Mouse (Mus musculus) stomach, embryonic 15.5 days (tissue): ENCODE data around the gene Slc8a1. TPM values are rescaled to one million over a fixed set of nuclear protein-coding genes. Genes with fewer than 3 reads are reported as not detected.

ENCODE experiments used
- ATAC-seq: fragments of 200-750 bp; cut with Nextera tagmentation; 2 replicates; pipeline ENCODE4 v1.8.0; 2017; ENCODE audit warnings: low read depth, moderate number of reproducible peaks, moderate TSS enrichment; ENCODE audit not compliant: insufficient read depth, low FRiP score
- H3K27ac ChIP-seq: fragments of 300-500 bp; sonication (generic); 2 replicates; pipeline ENCODE4 v1.5.1; 2015; ENCODE audit warnings: mild to moderate bottlenecking, inconsistent platforms
- H3K27me3 ChIP-seq: fragments of 300-500 bp; sonication (generic); replicated peaks from 2 replicates; pipeline ENCODE4 v1.6.1; 2015; ENCODE audit warnings: inconsistent platforms
- H3K36me3 ChIP-seq: fragments of 300-500 bp; sonication (generic); 2 replicates; pipeline ENCODE4 v1.6.1; 2015; ENCODE audit warnings: inconsistent platforms
- H3K4me1 ChIP-seq: fragments of 300-500 bp; sonication (generic); 2 replicates; pipeline ENCODE4 v1.6.1; 2015; ENCODE audit warnings: inconsistent platforms
- H3K4me2 ChIP-seq: fragments of 300-500 bp; sonication (generic); 2 replicates; pipeline ENCODE4 v1.6.1; 2015; ENCODE audit warnings: mild to moderate bottlenecking, inconsistent platforms
- H3K4me3 ChIP-seq: fragments of 300-500 bp; sonication (generic); replicated peaks from 2 replicates; pipeline ENCODE4 v1.5.1; 2015; ENCODE audit warnings: inconsistent platforms
- H3K9ac ChIP-seq: fragments of 300-500 bp; sonication (generic); 2 replicates; pipeline ENCODE4 v1.6.1; 2015; ENCODE audit warnings: inconsistent platforms
- H3K9me3 ChIP-seq: fragments of 300-500 bp; sonication (generic); 2 replicates; pipeline ENCODE4 v1.6.1; 2016; ENCODE audit warnings: inconsistent platforms
- WGBS: fragments of 180-500 bp; shearing (Covaris S2); methylation state at CpG from one replicate; pipeline ENCODE4 v1.1.7; 2015; 5-methylcytosine and 5-hydroxymethylcytosine counted together
- polyA plus RNA-seq: library from polyadenylated mRNA; unstranded; fragments of >200 nt; fragmentation: Nextera tagmentation; extraction: Ambion mirVana; gene quantifications from 2 replicates; pipeline ENCODE4 v1.2.1, GENCODE M21; 2015

Slc8a1 gene
- polyA plus RNA-seq = 7.4 and 7.9 TPM in 2 replicates

DNA sequence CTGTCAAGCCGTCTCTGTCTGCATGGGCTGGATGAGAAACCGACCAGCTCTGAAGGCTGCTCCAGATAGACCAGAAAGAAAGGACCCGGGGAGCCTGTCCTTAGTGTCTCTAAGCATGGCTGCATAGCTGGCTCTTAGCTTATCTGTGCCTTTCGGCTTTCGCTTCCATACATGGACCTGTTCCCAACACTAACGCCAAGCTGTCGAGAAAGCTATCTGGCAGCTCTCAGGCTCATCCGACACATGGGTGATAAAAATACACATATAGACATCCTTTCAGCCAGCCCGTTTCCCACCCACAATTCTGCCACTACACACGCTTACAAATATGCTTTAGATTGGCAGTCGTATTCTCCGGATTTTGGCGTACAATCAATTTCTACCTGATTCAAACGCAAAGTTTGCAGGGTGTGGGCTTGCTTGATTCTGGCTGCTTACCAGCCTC, at the start of gene Slc8a1:
TSS of gene Slc8a1 (minus strand) at position 67 of the 445 bp plus-strand sequence.
- Histone ChIP-seq H3K4me1 (no peaks in the 10 kb centered on the region), H3K4me3 (0 out of 2 replicates have a peak within 1 kb of the TSS, but pooled peaks have one; percentile 5), H3K4me2 (no peak within 1 kb of the TSS), H3K27ac (no peak within 1 kb of the TSS), H3K27me3 (no peaks in the 10 kb centered on the region), H3K9me3 (no peaks in the 10 kb centered on the region), H3K36me3 (no peaks in the 10 kb centered on the region), H3K9ac (no peak within 1 kb of the TSS)
- WGBS = 74% methylated on average over 14 of the region's 14 CpGs
- no peak for ATAC-seq

DNA sequence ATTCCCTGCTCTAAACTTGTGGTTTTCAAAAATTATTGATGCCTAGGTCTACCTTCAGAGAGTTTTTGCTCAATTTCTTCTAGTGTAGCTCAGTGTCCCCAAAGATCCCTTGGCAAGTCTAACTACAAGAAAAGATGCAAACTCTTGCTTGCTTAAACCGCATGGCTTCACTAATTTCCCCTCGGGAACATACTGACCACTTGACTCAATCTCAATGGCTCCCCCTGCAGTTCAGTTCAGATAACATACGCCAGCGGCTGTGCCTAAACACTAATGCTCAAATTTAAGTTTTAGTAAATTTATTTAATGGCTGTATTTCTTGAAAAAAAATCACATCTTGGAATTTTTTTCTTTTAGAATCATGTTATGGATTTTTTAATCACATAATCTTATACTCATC, 49.2 kb upstream of the Slc8a1 start:
- Histone ChIP-seq H3K27me3 (no peaks in the 10 kb centered on the region), H3K4me2 (no peak overlapping the region), H3K4me3 (no peak overlapping the region), H3K4me1 (no peaks in the 10 kb centered on the region), H3K9ac (no peak overlapping the region), H3K36me3 (no peaks in the 10 kb centered on the region), H3K9me3 (no peaks in the 10 kb centered on the region), H3K27ac (no peak overlapping the region)
- ATAC-seq = no peak
- 41% methylated on average over 4 of the region's 4 CpGs for WGBS

GRCm38 (mm10) chr17:81782326-81782725, 44.1 kb upstream of the Slc8a1 start:
- no peak overlapping the region for H3K9ac ChIP-seq
- 88% methylated on average over 4 of the region's 4 CpGs for WGBS
- H3K27ac ChIP-seq = no peak overlapping the region
- no peak for ATAC-seq
- H3K4me3 ChIP-seq = no peak overlapping the region
- H3K4me1 ChIP-seq = no peaks in the 10 kb centered on the region
- no peaks in the 10 kb centered on the region for H3K9me3 ChIP-seq
- no peak overlapping the region for H3K4me2 ChIP-seq
- no peaks in the 10 kb centered on the region for H3K36me3 ChIP-seq
- no peaks in the 10 kb centered on the region for H3K27me3 ChIP-seq

GRCm38 (mm10) chr17:81781491-81781890, 43.3 kb upstream of the Slc8a1 start:
- ATAC-seq = no peak
- H3K27me3 ChIP-seq = no peaks in the 10 kb centered on the region
- WGBS = 64% methylated on average over 5 of the region's 5 CpGs

DNA sequence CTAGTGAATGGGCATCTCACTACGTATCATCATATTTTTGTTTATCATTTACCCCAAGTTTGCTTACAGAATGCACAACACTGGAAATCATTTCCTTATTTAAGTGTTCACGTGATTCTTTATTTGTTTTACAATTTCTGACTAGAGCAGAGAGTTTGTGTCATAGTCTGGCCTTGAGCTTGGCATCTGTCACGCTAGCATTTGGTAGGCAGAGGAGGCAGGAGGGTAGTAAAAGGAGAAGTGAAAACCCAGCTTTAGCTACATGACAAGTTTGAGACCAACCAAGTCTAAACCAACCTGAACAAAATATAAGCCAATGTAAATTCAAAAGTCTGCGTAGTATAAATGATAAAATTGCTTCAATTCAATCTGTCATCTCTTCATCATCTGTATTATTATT, 41.7 kb upstream of the Slc8a1 start:
- Histone ChIP-seq H3K4me1 (no peaks in the 10 kb centered on the region), H3K9ac (no peak overlapping the region), H3K36me3 (no peaks in the 10 kb centered on the region), H3K4me2 (no peak overlapping the region), H3K4me3 (no peak overlapping the region), H3K27ac (no peak overlapping the region), H3K27me3 (no peaks in the 10 kb centered on the region), H3K9me3 (no peaks in the 10 kb centered on the region)
- 74% methylated on average over 4 of the region's 4 CpGs for WGBS
- no peak for ATAC-seq

More at GRCm38 (mm10) chr17:81781491-81781890, 43.3 kb upstream of the Slc8a1 start:
- H3K4me3 ChIP-seq = no peak overlapping the region
- H3K9ac ChIP-seq = no peak overlapping the region
- H3K4me1 ChIP-seq = no peaks in the 10 kb centered on the region
- H3K9me3 ChIP-seq = no peaks in the 10 kb centered on the region
- H3K36me3 ChIP-seq = no peaks in the 10 kb centered on the region
- H3K4me2 ChIP-seq = no peak overlapping the region
- no peak overlapping the region for H3K27ac ChIP-seq

DNA sequence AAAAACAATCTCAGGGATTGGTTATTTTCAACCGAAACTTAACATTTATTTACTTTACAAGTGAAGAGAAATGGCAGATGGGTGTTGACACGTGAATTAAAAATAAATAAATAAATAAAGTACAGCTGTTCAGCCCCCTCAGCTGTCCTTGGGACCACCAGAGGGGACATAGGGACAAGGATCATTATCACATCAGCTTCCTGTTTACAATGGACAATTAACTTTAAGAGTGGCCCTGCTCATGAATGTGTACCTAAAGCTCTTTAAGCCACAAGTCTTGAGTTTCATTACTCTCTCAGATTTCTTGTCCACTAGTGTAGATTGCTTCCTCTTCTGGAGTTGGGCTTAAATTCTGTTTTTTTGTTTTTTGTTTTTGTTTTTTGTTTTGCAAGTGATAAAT, 12.5 kb upstream of the Slc8a1 start:
- Histone ChIP-seq H3K9ac (no peak overlapping the region), H3K4me1 (no peaks in the 10 kb centered on the region), H3K4me3 (no peak overlapping the region), H3K36me3 (no peaks in the 10 kb centered on the region), H3K27ac (no peak overlapping the region), H3K9me3 (no peaks in the 10 kb centered on the region), H3K27me3 (no peaks in the 10 kb centered on the region), H3K4me2 (no peak overlapping the region)
- WGBS = 49% methylated on average over 2 of the region's 2 CpGs
- ATAC-seq = no peak

DNA sequence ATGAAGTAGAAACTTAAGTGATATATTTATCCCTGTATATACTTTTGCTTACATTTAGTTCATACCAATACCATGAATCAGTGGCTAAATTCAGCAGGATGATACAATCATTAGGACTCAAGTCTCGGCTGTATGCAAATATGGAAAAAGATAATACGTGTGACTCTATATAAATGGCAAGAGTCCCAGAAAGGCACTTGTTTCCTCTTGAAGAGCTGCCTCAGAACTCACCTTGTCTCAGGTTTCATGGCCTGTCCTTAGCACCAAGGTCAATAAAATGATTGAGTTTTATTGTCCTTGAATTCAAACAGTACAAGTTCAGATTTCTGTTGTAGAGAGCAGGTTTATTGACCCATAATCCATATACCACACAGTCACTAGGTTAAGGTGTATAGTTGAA, 4.9 kb upstream of the Slc8a1 start:
- Histone ChIP-seq H3K9ac (no peak overlapping the region), H3K27ac (no peak overlapping the region)
- 53% methylated on average over 2 of the region's 2 CpGs for WGBS

DNA sequence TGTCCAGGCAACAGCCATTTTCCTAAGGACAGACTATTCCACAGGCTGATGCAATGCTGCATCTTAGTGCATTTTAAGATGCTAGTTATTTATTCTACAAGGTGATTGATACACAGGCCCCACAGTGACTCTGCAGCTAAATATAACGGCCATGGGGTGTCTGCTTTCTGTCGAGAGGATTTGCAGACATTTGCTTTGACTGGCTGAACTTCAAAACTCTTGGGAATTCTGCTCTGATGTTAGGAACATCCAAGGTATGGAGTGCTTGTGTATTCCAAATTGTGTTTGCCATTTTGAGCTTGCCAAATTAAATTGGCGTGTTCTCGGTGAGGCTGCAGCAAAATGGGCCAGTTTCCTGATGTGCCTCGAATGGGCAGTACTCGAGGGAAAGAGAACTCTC, 2.4 kb upstream of the Slc8a1 start:
- Histone ChIP-seq H3K27me3 (no peaks in the 10 kb centered on the region), H3K9ac (no peak overlapping the region), H3K36me3 (no peaks in the 10 kb centered on the region), H3K4me3 (no peak overlapping the region), H3K27ac (no peak overlapping the region), H3K4me2 (no peak overlapping the region), H3K4me1 (no peaks in the 10 kb centered on the region), H3K9me3 (no peaks in the 10 kb centered on the region)
- no peak; the same call in 1 of the 2 replicates for ATAC-seq
- WGBS = 52% methylated on average over 6 of the region's 6 CpGs

More for the DNA sequence above, 4.9 kb upstream of the Slc8a1 start:
- Histone ChIP-seq H3K27me3 (no peaks in the 10 kb centered on the region), H3K4me2 (no peak overlapping the region), H3K4me3 (no peak overlapping the region), H3K36me3 (no peaks in the 10 kb centered on the region), H3K9me3 (no peaks in the 10 kb centered on the region), H3K4me1 (no peaks in the 10 kb centered on the region)
- ATAC-seq = no peak

DNA sequence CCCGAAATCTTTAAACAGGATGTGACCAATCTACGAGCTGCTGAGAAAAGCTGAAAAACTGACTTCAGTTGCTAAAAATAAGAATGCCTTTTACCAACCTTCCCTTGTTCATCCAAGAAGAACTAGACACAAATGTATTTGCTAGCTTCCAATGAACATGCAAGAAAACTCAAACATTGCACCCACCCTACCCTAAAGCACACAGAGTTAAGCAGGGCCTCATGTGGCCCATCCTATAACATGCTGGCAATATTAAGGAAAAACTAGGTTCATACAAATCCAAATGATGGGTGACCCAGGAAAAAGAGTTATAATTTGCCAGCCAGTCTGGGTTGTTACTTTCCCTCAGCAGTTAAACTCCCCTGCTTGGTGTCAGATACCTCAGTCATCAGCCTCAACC, 398 bp downstream of the Slc8a1 start:
- Histone ChIP-seq H3K9ac (no peak overlapping the region), H3K4me2 (no peak overlapping the region), H3K4me3 (0 out of 2 replicates have a peak overlapping the region, but pooled peaks have one; percentile 5), H3K36me3 (no peaks in the 10 kb centered on the region), H3K4me1 (no peaks in the 10 kb centered on the region), H3K9me3 (no peaks in the 10 kb centered on the region), H3K27me3 (no peaks in the 10 kb centered on the region), H3K27ac (no peak overlapping the region)
- no peak for ATAC-seq
- WGBS = 71% methylated on average over 2 of the region's 2 CpGs

- Histone ChIP-seq H3K4me1 (no peaks in the 10 kb centered on the region), H3K27me3 (no peaks in the 10 kb centered on the region), H3K4me3 (no peak overlapping the region), H3K36me3 (no peaks in the 10 kb centered on the region), H3K4me2 (no peak overlapping the region), H3K9ac (no peak overlapping the region), H3K27ac (no peak overlapping the region), H3K9me3 (no peaks in the 10 kb centered on the region)
- ATAC-seq = no peak
- WGBS = 67% methylated on average over 4 of the region's 4 CpGs
These were observed 868 bp downstream of the Slc8a1 start for GRCm38 (mm10) chr17:81737309-81737708.

GRCm38 (mm10) chr17:81735583-81735982, 2.6 kb downstream of the Slc8a1 start:
- Histone ChIP-seq H3K9ac (no peak overlapping the region), H3K4me1 (no peaks in the 10 kb centered on the region), H3K27me3 (no peaks in the 10 kb centered on the region), H3K27ac (no peak overlapping the region), H3K4me2 (no peak overlapping the region), H3K4me3 (no peak overlapping the region), H3K9me3 (no peaks in the 10 kb centered on the region), H3K36me3 (no peaks in the 10 kb centered on the region)
- WGBS = 63% methylated on average over 2 of the region's 2 CpGs
- no peak for ATAC-seq

DNA sequence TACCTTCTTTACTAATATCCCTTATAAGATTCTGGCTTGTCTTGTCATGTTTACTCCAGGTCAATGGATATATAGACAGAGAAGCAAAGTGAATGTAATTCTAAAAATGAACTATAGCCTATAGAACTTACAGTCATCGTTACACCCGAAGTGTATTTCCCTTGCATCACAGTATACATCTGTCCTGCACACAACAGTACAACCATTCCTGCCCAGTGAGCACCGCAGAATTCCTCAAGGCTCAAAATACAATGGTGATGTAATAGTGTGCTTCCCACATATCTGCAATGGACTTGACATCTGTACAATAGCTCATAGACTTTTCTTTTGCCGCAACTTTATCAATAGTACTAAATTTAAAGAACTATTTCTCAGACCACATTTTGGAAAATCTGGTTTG, 8.3 kb downstream of the Slc8a1 start:
- Histone ChIP-seq H3K27me3 (no peaks in the 10 kb centered on the region), H3K9ac (no peak overlapping the region), H3K4me3 (no peak overlapping the region), H3K4me2 (no peak overlapping the region), H3K9me3 (no peaks in the 10 kb centered on the region), H3K27ac (no peak overlapping the region), H3K4me1 (no peaks in the 10 kb centered on the region), H3K36me3 (no peaks in the 10 kb centered on the region)
- no peak for ATAC-seq
- WGBS = 93% methylated on average over 4 of the region's 4 CpGs

GRCm38 (mm10) chr17:81712273-81712751, 25.9 kb downstream of the Slc8a1 start:
- Histone ChIP-seq H3K27ac (no peak overlapping the region), H3K36me3 (no peaks in the 10 kb centered on the region), H3K4me3 (no peak overlapping the region), H3K9me3 (no peaks in the 10 kb centered on the region), H3K4me2 (no peak overlapping the region), H3K4me1 (no peaks in the 10 kb centered on the region), H3K27me3 (no peaks in the 10 kb centered on the region), H3K9ac (no peak overlapping the region)
- ATAC-seq = no peak
- WGBS = 59% methylated on average over 1 of the region's 1 CpGs
